Mouse (Mus musculus) heart, postnatal 4 days (tissue): ENCODE results near the gene Lmbr1l. TPM values are rescaled to one million over a fixed set of nuclear protein-coding genes. Genes with fewer than 3 reads are reported as not detected.

ENCODE experiments used
- DNase-seq: peaks from one replicate; pipeline ENCODE4 v3.0.0; 2021
- total RNA-seq, 2 experiments: library from RNA; stranded (reverse); gene quantifications; 2 replicates each; pipeline ENCODE4 v1.2.3; 2021

The Lmbr1l gene
- total RNA-seq, 2 experiments from 2014 or later, result 14.1 to 15.9 TPM

DNA sequence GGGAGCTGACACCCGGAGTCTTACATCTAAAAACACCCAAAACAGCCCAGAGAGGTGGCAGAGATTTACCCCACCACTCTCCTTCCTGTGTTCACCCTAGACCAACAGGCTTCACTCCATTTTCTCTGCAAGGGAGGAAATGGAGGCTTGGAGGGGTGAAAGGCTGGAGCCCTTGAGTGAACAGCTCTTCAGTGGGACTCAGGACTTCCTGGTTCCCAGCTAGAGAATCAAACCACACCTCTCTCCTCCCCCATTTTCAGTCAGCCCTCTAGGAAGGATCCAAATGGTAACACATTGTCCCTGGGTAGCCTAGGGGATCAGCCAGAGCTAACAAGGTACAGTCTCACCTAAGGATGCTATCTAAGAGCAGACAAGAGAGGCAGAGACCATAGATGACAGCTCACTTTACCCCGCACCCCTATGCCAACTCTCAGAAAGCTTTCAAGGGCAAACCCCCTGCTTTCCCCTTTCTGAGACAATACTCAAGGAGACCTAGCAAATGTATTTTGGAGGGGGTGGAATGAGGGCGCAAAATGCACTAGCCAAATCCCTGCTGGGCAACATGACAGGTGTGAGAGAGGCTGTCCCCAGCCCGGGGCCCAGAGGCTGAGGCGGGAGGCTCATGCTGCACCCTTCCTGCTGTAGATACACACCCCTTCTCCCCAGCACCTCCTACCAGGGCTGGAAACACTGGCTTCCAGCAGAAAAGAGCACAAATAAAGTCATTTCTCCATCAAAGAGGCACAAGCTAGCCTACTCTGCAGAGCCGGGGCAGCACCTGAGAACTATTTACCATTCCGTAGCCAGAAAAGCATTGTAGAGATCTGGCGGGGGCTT, 48.5 kb downstream of the Lmbr1l start:
- peak; percentile 31 for DNase-seq

DNA sequence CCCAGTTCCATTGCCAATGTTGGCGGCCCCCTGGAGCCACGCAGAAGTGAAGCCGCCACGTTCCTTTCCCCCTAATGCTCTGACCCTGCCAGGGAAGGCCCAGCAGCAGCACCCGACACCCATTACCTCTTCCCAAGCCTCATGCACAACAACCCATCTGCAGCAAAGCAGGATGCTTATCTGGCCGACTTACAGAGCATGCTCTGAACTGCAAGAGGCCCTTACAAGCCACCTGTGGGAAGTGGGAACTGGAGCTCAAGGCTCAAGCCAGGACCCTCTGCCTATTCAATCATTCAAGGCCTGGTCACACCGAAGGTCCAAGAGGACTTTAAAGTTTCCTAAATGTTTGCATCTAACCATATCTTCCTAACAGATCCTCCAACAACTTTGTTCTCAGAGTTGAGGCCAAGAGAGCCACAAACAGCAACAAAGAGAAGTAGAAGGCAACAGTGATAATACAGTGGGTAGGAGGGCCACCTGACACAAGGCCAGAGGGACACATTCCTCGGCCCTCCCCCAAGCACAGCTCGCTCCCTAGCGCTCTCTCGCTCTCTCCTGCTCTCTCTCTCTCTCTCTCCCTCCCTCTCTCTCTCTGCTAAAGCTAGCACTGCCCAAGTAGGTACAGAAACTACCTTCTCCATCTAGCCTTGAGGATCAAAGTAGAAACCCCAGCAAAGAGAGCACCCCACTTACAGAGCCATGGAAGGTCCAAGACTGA, 49.5 kb downstream of the Lmbr1l start:
- peak; percentile 13 for DNase-seq

DNA sequence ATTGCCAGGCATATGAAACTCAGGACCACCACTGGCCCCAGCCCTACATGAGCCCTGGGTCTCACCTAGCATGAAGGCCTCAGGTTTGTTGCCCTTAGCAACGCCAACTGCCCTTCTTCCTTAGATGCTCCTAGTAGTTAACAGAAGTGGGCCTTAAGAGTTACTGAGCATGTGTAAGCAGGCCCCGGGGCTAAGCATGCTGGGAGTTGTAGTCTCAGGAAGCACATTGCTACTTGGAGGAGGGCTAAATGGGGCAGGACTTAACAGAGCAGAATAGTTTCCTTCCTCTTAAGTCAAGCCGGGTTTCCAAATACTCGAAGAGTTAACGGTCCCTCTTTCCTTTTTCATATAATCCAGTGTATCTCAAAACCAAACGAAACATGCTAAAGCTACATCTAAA, 50.7 kb downstream of the Lmbr1l start:
- DNase-seq, result peak; percentile 59

DNA sequence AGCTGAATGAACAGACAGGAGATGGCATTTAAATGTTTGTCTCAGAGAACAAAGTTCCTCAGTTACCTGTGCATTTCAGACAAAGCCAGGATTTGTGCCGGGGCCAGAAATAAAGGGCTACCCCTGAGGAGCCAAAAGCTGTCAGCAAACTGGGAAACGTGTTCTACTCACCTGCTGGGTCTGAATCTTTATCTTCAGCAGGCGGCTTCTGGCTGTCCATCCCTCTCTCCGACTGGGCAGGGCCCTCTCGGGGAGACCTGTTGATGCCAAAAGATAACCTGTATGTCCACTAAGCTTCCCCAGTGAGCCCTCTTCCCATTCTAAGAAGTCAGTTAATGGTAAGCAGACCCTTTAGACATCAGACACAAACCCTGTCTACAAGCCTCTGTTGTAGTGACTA, 51.5 kb downstream of the Lmbr1l start:
- no peak for DNase-seq

DNA sequence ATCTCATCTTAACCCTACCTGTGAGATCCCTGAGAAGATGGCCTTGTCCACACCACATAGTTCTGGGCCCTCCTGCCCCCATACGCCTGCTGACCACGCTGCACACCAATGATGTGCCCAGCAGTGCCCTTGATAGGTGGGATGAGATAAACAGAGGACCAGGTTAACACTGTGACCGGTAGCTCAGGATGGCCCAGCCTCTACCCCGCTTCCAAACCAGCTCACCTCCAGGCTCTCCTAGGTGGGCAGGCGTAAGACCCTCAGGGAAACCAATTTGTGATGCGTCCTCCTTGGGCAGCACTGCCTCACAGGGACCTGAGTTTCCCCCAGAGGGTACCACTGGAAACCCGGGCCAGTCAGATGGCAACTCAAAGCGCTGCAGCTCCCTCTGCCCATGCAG, 52.3 kb downstream of the Lmbr1l start:
- DNase-seq, result peak; percentile 8

DNA sequence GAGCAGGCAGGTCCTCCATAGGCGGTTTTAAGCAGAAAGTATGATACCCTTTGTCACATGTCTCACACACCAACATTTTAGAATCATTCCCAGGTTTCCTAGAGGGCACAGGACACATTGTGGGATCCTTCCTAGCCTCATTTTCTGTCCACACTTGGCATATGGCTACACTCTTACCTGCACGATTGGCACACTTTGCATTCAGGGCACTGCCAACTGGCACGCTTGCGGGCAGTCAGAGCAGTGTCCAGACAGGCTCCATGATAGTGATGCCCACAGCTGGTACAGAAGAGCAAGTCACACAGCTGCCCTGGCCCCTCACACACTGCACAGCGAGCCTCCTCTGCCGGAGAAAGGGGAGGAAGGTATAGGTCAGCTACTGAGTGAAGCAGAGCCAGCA, 53.1 kb downstream of the Lmbr1l start:
- DNase-seq, result no peak

DNA sequence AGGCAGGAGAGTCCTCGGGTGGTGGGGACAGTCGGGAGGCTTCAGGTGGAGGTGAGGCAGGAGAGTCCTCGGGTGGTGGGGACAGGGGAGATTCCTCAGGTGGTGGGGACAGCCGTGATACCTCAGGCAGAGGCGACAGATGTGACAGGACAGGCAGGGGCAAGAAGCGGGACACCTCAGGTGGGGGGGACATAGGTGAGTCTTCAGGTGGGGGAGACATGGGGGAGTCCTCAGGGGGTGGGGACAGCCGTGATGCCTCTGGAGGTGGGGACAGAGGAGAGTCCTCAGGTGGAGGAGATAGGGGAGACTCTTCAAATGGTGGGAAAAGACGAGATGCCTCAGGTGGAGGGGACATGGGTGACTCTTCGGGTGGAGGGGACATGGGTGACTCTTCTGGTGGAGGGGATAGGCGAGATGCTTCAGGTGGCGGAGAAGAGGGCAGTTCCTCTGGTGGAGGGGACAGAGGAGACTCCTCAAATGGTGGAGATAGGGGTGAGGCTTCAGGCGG, 54.5 kb downstream of the Lmbr1l start:
- no peak for DNase-seq

DNA sequence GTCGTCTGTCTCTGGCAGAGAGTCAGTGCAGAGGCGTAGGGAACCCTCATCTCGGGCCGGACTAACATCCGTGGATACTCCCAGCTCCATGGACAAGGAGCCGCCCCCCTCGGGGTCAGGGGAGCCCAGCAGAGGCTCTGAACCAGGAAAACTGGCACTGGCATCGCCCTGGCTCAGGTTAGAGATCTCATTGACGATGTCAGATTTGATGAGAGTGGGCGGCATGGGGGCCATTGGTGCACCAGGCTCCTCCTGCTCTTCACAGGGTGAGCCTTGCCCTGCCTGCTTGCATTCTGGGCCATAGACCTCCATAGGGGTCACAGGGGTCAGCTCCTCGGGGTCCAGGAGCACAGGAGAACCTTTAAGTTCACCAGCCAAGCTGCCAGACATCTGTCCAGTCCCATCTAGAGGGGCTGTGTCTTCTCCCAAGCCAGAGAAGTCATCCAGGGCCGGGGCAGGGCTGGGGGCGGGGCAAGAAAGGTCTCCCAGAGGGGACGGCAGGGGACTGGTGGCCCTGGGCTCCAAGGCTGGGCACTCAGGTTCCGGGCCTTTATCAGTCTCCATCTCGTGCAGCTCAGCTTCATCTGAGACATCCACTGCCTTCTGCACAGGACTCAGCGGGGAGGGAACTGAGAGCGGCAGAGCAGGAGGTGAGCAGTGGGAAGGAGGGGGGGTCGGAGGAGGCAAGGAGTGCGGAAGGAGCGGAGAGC, 56.2 kb downstream of the Lmbr1l start:
- DNase-seq, result peak; percentile 8

DNA sequence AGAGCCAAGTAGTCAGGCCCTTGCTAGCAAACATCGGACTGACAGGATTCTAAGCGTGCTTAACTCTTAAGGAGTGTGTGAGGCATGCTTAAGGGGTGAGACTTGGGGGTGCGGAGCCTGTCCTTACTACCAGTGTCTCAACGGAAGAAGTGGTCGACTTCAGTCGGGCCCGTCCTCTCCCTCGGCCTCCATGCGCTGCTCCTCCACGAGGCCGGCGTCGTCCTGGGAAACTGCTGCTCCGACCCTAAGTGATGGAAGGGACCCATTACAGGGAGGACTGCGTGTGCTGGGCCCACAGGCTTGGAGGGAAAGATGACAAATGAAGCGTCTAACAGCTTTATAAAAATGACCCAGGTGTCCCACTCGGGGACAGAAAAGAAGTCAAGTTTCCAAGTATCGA, 57.1 kb downstream of the Lmbr1l start:
- no peak for DNase-seq

DNA sequence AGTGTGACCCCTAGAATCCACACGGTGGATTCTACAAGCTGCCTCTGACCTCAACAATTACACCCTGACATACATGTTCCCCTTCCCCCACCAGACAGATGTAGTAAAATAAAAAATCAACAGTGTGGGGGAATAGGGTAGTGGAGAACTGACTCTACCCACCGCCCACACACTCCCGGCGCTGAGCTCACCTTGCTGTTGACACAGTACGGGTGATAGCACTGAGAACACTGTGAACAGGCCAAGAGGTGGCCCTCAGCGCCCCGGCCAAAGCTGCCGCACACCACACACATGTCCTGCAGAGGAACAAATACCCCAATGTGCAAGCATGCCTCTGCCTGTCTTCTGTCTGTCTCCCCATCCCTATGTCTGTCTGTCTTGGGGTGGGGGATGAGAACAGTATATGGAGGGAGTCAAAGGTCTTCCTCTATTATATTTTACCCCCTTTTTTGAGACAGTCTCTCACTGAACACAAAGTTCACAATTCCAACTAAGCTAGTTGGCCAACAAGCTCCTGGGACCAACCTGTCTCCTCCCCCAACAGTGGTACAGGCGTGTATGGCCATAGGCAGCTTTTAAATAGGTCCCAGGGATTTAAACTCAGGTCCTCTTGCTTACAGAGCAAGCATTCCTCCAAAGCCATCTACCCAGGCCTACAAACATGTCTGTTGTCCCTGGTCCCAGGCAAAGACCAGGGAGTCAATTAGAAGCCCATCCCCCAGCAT, 58.5 kb downstream of the Lmbr1l start:
- DNase-seq, result no peak

DNA sequence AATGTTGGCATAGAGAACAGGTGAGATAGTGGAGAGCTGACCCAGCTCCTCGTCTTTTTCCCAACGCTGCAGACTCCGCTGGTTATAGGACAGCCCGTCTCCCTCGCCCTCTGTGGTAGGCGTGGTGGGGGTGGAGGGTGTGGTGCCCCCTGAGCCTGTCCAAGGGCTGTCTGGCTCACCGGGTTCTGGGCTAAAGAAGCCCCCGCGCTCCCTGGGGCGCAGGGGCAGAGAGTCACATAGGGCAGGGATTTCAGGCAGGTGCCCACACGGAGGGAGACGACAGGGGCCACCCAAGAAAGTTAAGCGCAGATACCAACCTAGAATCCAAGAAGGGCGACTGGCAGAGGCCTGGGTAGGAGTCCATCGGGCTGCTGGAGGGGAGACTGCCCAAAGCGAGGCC, 63.8 kb downstream of the Lmbr1l start:
- no peak for DNase-seq

Other genes with a start within 250 kb of the Lmbr1l start
- 1 to 10 TPM; 1.5 TPM for gene Rnd1, start 240.8 kb downstream of the Lmbr1l start, total RNA-seq
- gene Ccdc65, start 210.0 kb downstream of the Lmbr1l start, total RNA-seq, result under 1 TPM; 0.38 to 0.55 TPM
- 10 to 100 TPM; 11.0 to 12.8 TPM for gene Fkbp11, start 190.0 kb downstream of the Lmbr1l start, total RNA-seq
- 10 to 100 TPM; 40.9 to 43.7 TPM for gene Arf3, start 155.0 kb downstream of the Lmbr1l start, total RNA-seq
- under 1 TPM; 0.36 to 0.50 TPM for gene Wnt10b, start 140.1 kb downstream of the Lmbr1l start, total RNA-seq
- gene Wnt1, start 128.4 kb downstream of the Lmbr1l start, total RNA-seq, result not detected
- gene Ddn, start 108.7 kb downstream of the Lmbr1l start, total RNA-seq, result 1 to 10 TPM in 1 of 2 experiments, under 1 TPM in 1; 0.93 to 1.2 TPM
- 10 to 100 TPM; 88.9 to 89.3 TPM for gene Prkag1, start 86.7 kb downstream of the Lmbr1l start, total RNA-seq
- gene Kmt2d, start 47.0 kb downstream of the Lmbr1l start, total RNA-seq, result 10 to 100 TPM; 65.6 to 67.2 TPM
- 1 to 10 TPM; 2.0 TPM for gene Rhebl1, start 23.7 kb downstream of the Lmbr1l start, total RNA-seq
- 1 to 10 TPM; 2.7 to 3.5 TPM for gene Dhh, start 19.7 kb downstream of the Lmbr1l start, total RNA-seq
- 100 to 1,000 TPM; 873 to 889 TPM for gene Tuba1b, start 16.3 kb upstream of the Lmbr1l start, total RNA-seq
- gene Gm49450, start 35.3 kb upstream of the Lmbr1l start, total RNA-seq, result not detected
- 100 to 1,000 TPM; 435 TPM for gene Tuba1a, start 35.5 kb upstream of the Lmbr1l start, total RNA-seq
- 100 to 1,000 TPM; 200 to 203 TPM for gene Tuba1c, start 111.7 kb upstream of the Lmbr1l start, total RNA-seq
- 1 to 10 TPM in 1 of 2 experiments, under 1 TPM in 1; 0.60 to 1.3 TPM for gene Prph, start 136.9 kb upstream of the Lmbr1l start, total RNA-seq
- 10 to 100 TPM; 17.8 to 18.7 TPM for gene Troap, start 156.3 kb upstream of the Lmbr1l start, total RNA-seq
- under 1 TPM in 1 of 2 experiments, not detected in 1; 0.19 TPM for gene C1ql4, start 169.6 kb upstream of the Lmbr1l start, total RNA-seq
- gene Dnajc22, start 174.9 kb upstream of the Lmbr1l start, total RNA-seq, result 1 to 10 TPM in 1 of 2 experiments, under 1 TPM in 1; 0.79 to 1.2 TPM
- gene Spats2, start 207.7 kb upstream of the Lmbr1l start, total RNA-seq, result 10 to 100 TPM; 24.8 to 28.3 TPM